Mouse (Mus musculus): Measurements from ENCODE around the gene Slc38a4.

Slc38a4 gene

GRCm38 (mm10) chr15:97055794-97056193 is at the start of gene Slc38a4:
Slc38a4 (minus strand) TSS chr15:97055956.
- no peak for DNase-seq (ENCODE audit: low spot score in 2 of 2)

GRCm38 (mm10) chr15:97104889-97105391 is 49.2 kb upstream of the Slc38a4 start:
- DNase-seq (ENCODE audit: low spot score in 2 of 2) = no peak

GRCm38 (mm10) chr15:97104048-97104447 is 48.3 kb upstream of the Slc38a4 start:
- no peak for DNase-seq (ENCODE audit: low spot score in 2 of 2)

DNA sequence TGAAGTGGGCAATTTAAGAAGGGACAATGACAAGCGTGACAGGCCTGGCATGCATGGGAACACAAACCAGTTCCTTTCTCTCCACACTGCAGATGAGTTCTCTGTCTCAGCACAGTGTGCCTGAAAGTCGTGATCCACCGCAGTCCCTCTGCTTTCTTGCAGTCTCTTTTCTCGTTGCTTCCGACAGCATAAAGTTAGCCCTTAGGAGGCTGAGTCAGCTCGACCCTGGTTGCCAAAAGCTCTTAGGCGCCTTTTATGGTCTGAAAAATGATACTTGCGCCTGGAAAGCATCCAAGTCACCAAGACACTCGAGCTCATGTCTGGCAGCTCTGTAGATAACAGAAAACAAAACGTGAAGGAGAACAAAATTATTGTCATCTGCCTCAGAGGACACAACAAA is 47.1 kb upstream of the Slc38a4 start:
- no peak for DNase-seq (ENCODE audit: low spot score in 2 of 2)

- DNase-seq (ENCODE audit: low spot score in 2 of 2) = no peak
These were observed 46.4 kb upstream of the Slc38a4 start for GRCm38 (mm10) chr15:97102181-97102580.

GRCm38 (mm10) chr15:97099101-97099500 is 43.3 kb upstream of the Slc38a4 start:
- no peak for DNase-seq (ENCODE audit: low spot score in 2 of 2)

DNA sequence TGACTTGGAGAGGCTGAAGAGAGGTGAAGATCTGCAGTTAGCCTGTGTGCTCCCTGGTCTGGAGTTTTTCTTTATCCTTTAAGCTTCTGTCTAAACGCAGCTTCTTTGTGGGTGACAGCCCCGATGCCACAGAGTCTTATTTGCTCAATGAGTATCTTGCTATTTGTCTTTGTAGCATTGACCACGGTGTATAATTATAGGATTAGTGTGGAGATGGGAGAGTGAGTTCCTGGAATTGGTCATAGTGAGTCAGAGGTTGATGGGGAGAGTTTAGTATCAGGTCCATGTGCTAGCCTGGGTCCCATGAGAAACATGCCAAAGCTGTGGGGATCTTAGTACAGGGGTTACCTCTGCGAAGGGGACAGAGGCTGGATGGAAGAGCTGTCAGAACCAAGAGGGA is 41.8 kb upstream of the Slc38a4 start:
- no peak for DNase-seq (ENCODE audit: low spot score in 2 of 2)

DNA sequence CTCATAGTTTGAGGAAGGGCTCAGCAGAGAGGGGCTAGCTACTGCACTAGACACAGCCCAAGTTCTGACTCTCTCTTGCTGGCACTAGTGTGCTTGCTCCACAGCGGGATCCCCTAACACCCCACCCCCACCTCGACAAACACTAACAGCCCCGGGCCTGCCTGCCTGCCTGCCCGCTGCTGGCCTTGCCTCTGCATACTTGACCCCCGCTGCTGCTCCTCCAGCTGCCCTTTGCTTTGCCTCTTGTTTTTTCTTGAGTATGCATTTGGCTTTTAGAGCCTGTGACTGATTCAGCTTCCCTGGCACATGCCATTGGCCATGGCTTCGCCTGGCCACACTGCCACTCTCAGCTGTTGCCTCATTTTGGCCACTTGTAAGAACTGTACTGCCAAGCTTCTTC is 33.8 kb upstream of the Slc38a4 start:
- no peak for DNase-seq (ENCODE audit: low spot score in 2 of 2)

DNA sequence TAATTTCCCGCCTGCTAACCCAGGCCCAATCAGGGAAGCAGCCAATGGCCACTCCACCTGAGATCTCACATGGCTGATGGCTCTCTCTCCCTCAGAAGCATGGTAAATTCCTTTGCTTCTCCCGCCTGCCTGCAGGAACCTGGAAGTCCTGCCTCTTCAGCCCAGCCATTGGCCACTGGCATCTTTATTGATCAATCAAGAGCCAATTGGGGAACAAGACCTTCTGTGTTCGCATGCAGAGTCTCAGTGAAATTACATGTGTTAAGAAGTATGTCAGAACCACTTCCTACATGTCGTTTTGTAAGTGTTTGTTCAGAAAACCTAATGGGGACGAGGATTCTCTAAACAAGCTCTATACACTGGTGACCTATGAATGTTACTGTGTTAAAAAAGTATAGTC is 30.1 kb upstream of the Slc38a4 start:
- DNase-seq (ENCODE audit: low spot score in 2 of 2) = no peak

GRCm38 (mm10) chr15:97077665-97078064 is 21.9 kb upstream of the Slc38a4 start:
- DNase-seq (ENCODE audit: low spot score in 2 of 2) = no peak

- DNase-seq (ENCODE audit: low spot score in 2 of 2) = no peak
These were observed 20.3 kb upstream of the Slc38a4 start for GRCm38 (mm10) chr15:97076092-97076491.

GRCm38 (mm10) chr15:97075240-97075639 is 19.5 kb upstream of the Slc38a4 start:
- DNase-seq (ENCODE audit: low spot score in 2 of 2) = no peak

DNA sequence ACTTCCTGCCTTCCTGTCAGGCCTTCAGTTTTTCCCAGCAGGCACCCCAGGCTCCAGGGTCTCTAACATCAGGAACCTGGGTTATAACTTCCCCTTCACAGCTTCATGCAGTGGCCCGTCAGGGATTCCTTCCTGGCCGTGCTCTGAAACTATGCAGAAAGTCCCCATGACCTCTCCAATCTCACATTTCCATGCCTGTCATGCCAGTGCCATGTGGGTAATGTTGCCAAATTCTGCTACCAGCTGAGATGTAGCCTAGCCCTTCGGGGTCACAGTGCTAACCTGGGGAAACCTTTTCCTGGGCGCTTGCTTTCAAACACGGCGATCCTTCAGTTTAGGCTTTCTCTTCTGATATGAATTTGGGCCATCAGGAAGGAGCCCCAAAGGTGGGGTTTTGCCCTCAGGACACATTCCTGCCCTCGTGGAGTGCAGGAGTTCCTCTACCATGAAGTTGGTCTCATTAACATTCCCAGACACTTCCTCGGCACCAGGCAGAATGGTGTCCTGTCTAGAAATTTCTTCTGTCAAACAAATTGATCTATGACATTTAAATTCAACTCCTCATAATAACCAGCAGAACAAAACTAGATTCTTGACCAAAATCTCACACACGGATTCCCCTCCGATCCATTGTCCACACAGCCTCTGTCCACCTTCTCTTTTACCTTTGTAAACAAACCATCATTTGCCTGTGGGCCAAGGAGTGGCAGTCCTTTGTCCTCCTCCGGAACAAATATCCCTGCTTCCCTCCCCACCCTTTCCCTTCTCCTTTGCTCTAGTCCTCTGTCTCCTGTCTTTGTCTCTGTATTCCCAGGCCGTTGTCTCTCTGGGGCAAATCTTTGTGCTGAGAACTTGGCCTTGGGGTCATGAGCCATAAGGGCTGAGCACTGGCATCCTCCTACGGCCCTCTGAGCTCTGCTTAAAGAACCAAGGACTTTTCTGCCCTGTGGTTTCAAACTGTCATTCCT is 17.4 kb upstream of the Slc38a4 start:
- no peak for DNase-seq (ENCODE audit: low spot score in 2 of 2)

DNA sequence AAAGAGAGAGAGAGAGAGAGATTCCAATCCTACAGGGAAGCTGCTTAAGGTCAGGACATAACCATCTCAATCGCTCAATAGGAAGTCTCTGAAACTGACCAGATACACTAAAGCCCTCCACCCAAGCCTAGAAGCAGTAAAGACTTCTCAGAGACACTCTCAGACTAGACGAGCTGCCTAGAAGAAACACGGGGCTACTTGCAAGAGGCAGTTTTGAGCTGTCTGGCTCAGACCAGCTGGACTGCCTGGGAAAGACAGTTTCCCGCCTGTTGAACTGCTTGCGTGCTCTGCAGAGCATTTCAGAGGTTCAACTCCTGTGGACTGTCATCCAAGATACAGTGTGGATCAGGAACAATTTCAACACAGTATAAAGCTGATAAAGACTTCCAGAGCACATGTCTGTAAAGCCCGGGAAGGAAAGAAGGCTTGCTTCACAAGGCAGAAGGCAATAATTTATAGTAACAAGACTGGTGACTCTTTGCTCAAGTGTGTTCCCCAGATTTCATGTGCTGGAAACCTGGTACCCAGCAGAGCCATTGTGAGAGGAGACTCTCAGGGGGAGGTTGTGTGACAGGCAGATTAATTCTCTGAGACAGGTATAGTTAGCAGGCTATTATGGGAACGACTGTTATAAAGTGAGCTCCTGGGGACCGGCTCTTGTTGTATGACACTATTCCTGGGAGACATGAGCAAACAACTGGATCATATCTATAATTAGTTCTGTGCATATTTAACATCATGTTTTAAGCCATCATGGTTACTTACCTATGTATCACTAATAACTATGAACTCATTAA is 11.8 kb upstream of the Slc38a4 start:
- DNase-seq (ENCODE audit: low spot score in 2 of 2) = no peak

DNA sequence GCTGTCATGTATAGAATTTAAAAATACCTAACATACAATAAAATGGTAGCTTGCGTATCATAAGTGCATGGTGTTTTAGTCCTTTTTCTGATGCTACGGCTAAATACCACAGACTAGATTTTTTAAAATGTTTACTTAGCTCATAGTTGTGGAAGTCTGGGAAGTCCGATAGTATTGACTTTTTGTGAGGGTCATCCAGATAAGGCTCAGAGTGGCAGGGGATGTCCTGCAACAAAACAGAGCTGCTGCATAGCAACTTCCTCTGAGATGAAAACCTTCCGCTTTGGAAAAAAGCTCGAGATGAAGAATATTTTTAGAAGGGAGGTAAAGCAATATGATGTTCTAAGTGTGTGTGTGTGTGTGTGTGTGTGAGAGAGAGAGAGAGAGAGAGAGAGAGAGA is 11.2 kb upstream of the Slc38a4 start:
- DNase-seq (ENCODE audit: low spot score in 2 of 2) = no peak

DNA sequence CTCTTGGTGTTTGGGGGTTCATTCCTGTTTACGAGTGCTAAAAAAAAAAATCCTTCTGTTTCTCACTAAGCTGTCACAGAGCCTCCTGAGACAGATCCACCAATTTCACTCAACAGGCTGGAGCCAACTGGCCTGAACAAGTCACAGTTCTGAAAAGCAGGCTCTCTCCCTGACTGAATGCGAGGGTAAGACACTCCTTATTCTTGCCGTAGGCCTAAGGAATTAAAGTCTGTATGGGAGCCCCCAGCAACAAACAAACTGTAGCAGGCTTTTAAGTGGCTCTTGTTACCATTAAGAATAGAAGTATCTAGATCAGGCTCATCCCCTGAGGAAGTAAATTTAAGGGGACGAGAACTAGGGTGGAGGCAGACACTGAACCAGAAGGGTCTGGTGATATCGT is 7.5 kb upstream of the Slc38a4 start:
- DNase-seq (ENCODE audit: low spot score in 2 of 2) = no peak

DNA sequence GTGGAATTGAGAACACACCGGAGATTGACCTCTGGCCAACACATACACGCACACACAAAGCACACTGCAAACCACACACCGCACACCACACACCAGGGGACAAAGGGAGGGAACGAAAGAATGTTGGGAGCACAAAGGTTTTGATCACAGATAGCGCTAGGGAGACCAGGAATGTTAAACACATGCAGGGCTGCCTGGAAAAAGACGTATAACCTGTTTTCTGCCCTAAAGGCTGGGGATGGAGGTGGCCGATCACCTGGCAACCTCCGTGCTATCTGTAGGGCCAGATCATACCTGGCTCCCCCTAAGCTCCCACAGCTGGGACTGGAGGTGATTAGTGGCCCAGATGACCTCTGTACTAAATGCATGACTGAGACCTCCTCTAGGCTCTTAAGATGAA is 5.2 kb upstream of the Slc38a4 start:
- DNase-seq (ENCODE audit: low spot score in 2 of 2) = no peak

DNA sequence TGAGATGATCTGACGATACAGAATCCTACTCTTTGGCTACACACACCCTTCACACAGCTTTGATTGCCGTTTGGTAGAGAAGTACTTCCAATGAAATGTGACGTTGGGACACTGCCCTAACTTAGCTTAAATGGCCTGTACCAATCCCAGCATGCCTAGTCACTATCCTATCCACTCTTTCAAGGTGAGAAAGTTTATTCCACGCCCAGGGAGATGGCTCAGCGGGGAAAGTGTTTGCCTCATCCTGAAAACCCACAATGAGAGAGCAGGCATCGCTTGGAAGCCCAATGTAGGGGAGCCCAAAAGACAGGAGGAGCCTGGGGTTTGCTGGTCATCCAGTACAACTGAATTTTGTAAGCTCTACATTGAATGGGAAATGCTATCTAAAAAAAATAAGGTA is 4.8 kb upstream of the Slc38a4 start:
- no peak for DNase-seq (ENCODE audit: low spot score in 2 of 2)

DNA sequence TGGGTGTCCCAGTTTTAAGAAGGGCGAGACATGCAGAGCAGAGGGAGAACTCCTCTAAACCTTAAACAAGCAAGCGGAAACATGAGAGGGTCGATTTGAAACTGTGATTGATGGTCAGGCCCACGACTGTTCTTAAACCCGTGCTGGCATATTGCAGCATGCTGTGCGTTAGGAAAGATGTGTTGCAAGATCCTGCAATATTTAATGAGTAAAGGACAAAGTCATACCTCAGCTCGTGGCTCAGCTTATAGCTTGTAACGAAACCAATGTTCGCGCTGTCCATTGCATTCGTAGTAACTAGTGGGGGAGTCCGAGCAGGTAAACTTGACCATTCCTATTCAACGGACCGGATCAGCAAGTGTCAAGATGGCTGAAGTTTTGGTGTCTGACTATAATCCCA is 4.3 kb upstream of the Slc38a4 start:
- no peak for DNase-seq (ENCODE audit: low spot score in 2 of 2)

- no peak for DNase-seq (ENCODE audit: low spot score in 2 of 2)
These were observed 3.6 kb upstream of the Slc38a4 start for GRCm38 (mm10) chr15:97059071-97060041.

GRCm38 (mm10) chr15:97054767-97055489 is 828 bp downstream of the Slc38a4 start:
- DNase-seq (ENCODE audit: low spot score in 2 of 2) = no peak

All from frontal cortex, postnatal 25 days (tissue).